Mouse (Mus musculus) adrenal gland, postnatal 14 days (tissue): ENCODE measurements at regions not wholly inside any gene's neighbourhood (a gene's known extent, or its start where the extent isn't known, plus 50 kb on each side); places are given as distances from the start of the nearest gene placed in this dataset.

Experiments
- DNase-seq: peaks from one replicate; pipeline ENCODE4 v3.0.0; 2021; ENCODE audit warnings: mixed read lengths

DNA sequence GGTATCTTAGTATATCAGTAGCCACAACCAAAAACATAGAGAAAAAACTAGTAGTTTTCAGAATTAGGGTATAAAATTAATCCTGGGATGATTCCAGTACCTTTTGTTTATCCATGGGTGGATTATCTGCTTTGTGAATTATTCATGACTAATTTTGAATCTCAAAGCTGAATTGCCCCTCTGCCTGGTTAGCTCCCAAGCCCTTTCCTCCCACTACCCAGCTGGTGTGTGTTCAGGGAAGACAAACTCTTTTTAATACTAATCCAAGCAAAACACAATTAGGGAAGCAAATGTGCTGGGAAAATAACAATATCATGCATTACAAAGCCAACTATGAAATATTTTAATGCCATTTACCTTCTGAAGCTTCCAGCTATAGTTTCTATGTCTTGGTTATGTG is 347.4 kb downstream of the Gm43517 start:
- DNase-seq = no peak

GRCm38 (mm10) chr12:49737100-49737499 is 352.1 kb downstream of the Gm43517 start:
- DNase-seq = no peak

GRCm38 (mm10) chr12:49739960-49740740 is 355.2 kb downstream of the Gm43517 start:
- DNase-seq = no peak

DNA sequence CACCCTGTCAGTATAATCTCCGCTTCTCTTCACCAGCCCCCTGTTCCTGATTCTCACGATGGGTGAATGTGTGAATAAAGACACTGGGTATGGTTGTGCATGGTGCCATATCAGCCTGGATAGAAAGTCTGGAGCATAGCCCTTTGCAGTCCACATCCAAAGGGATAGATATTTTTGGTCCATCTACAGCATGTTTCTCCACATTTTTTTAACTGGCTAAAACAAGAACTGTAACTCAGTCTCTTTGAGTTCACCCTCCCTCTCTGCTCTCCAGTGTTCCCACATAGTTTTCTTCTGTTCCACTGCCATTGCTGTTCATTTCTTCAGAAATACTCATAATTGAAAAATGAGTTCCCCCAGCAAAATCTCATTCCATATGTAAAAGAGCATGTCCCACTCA is 358.4 kb downstream of the Gm43517 start:
- DNase-seq = no peak

GRCm38 (mm10) chr12:49747081-49747480 is 362.1 kb downstream of the Gm43517 start:
- DNase-seq = no peak

GRCm38 (mm10) chr12:49758391-49758790 is 373.4 kb downstream of the Gm43517 start:
- no peak for DNase-seq

- DNase-seq = no peak
Measured at GRCm38 (mm10) chr12:49764541-49764940, 379.6 kb downstream of the Gm43517 start.

GRCm38 (mm10) chr12:49808341-49808740 is 423.4 kb downstream of the Gm43517 start:
- no peak for DNase-seq

- no peak for DNase-seq
Measured at GRCm38 (mm10) chr12:49814653-49815052, 429.7 kb downstream of the Gm43517 start.

- DNase-seq = no peak
Measured at GRCm38 (mm10) chr12:49827769-49828168, 442.8 kb downstream of the Gm43517 start.

DNA sequence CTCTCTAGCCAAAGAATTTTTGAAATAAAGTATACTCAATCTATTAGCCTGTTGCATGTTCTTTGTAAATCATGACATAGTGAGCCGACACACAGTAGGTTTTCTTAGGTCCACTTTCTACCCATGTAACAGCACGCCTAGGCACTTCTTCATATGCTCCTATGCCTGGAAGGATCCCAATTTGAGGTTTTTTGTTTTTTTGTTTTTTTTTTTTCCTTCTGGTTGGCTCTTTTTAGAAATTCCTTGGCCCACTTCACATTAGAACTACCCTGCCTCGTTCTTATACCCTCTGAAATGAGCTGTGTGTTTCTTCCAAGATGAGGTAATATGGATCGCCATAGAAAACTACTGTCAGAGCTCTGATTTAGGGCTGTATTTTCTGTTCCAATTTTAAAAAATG is 443.6 kb downstream of the Gm43517 start:
- DNase-seq = no peak

DNA sequence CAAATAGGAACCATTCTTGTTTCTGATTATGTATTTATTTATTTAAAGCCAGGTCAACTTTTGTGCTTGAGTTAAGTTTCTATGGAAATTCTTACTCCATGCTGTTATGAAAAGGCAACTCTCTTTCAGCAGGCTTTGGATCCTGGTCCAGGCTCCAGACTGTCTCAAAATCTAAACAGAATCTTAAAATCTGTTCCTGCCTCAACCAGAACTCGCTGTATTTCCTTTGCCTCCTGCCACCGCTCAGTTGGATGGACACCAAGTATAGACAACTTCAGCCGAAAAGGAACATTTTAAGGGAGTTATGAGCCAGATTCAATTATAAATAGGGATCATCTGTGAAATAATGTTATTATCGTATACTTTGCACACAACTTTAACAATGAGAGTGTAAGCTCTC is 445.7 kb downstream of the Gm43517 start:
- no peak for DNase-seq

DNA sequence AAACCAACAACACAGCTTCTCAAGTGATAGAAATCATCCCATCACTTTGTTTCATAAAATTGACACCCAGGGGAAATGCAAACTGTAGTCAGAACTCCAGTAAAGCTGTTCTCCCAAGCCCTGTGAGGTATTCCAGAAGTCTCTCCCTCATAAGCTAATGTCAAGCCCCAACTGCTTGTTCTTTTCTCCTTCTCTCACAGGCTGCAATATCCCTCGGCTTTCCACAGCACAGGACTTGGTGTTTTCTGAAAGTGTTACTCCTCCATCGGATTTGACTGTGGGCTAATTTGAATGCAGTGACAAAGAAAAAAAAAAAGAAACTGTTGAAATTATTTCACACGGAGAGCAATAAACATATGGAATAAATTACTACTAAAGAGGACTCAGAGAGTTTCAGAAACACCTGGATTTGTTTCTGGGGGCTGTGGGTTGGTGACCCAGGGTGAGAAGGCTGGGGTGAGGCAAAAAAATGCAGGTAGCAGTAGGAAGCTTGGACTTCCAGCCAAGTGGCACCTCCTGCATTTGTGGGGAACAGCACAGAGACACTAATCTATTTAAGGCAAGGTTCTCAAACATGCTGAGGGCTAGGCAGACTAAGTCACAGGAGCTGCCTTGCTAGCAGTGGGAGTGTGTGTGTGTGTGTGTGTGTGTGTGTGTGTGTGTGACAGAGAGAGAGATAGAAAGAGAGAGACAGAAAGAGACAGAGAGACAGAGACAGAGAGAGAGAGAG is 447.3 kb downstream of the Gm43517 start:
- DNase-seq = no peak

GRCm38 (mm10) chr12:49836282-49837070 is 451.5 kb downstream of the Gm43517 start:
- DNase-seq = no peak

DNA sequence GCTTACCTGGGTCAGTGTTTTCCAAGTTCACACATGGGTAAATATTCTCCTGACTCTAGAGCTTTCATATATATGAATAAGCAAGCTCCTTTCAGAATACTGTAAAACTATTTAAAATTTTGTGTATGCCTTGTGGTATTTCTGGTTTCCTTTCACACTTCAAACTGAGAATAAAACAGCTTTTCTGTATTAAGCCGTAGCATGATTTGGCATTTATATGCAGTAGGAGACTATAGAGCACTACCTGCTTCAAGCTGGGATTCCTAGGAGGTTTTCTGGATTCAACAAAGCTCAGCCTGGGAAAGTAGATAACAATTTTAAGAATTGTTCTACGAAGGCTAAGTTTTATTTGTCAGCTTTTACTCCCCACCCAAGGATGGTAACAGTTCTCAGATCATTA is 500.5 kb downstream of the Gm43517 start:
- no peak for DNase-seq

DNA sequence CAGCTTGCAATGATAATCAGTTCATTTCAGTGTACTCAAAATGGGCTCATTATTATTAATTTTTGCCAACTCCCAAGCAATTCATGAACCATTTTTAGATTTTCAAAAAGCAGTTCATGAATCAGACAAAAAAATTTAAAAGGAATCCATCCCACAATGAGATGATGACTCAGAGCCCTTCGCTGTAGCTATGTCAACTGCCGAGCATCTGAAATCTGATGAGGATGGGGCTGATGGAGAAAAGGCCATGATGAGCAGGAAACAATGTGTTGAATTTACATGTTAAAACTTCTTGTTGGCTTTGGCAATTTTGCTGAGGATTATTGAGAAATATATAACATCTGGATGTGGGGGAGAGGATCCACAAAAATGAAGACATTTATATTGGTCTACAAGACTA is 502.3 kb downstream of the Gm43517 start:
- DNase-seq = no peak

- DNase-seq = no peak
Measured at GRCm38 (mm10) chr12:49897768-49898167, 512.8 kb downstream of the Gm43517 start.

DNA sequence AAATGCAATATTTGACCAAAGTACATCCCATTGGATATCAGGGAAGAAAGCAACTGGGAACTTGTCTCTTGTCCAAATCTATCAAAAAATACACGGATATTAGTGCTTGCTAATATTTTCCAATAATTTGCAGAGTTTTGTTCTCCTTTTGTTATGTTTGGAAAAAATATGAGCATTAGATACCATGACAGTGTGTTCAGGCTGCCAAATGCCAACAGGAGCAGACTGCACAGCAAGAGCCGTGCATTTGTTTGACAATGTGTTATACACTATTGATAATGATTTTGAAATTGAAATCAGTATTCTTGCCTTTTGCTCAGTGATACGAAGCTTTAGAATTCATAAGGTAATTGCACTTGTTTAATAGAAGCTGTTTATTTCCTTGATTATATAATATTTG is 530.7 kb downstream of the Gm43517 start:
- no peak for DNase-seq

DNA sequence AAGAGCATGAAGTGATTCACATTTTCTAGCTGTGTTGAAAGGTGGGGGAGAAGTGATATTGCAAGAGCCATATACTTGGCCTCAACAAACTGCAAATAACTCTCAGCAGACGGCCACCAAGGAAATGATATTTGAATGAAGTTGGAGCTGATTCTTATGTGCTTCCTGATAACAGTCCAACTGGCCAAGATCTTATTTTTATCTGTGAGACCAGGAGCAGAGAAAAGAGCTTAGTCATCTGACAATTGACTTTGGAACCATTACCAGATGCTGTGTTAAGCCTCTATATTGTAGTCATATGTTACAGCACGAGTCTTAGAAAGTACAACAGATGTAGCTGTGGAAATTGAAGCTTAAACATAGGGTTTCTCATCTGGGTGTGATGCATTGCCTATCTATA is 536.6 kb downstream of the Gm43517 start:
- DNase-seq = no peak

GRCm38 (mm10) chr12:49940818-49941217 is 555.8 kb downstream of the Gm43517 start:
- no peak for DNase-seq

DNA sequence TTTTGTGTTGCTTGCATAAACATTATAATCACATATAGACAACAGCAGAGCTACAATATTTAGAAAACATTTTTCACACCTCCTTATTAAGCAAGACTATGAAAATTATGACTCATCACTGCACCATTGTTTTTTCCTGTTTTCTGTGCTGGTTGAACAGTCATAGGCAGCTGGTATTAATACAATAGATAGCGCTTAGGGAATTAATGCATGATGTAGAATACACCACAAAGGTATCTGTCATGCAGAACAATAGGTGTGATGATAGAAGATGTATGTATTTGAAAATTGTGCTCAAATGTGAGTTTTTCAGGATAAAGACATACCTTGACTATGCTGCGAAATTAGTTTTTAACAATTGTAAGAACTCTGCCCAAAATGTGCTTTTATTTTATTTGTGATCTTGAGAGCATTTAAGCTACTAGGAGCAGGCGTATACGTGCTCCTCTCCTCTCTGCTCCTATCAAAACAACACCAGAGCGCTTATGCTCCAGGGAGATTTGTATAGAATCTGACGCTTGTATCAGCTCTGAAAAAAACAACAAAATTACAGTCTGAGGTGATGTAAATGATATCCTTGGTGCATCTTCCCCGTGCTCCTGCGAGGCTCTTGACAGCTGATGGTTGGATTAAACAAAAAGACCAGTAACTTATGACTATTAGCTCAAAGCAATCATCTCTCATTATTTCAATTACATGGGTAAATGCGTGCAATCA is 560.1 kb downstream of the Gm43517 start:
- no peak for DNase-seq

DNA sequence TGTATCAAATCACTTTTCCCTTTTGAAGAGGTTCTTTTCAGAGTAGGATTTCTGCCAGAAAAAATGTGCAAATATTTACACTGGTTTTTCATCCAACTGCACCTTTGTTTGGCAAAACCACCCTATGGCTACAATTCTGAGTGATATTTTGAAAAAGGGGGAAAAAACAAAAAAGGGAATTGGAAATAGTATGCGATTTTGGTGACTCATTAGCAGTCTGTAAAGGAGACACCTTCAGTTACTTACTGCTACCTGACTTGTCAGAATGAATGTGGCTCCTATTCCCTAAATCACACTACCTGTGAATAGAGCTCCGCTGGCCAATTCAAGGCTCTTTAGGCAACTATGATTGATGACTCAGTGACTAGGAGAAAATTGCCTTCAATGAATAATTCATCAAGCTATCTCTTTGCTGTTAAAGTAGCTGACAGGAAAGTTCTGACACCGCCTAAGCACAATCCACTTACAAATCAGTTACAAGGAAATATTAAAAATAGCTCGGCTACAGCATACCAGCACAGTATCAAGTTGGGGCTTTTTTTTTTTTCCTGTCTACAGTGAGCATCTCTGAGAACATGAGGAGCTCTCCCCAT is 560.8 kb downstream of the Gm43517 start:
- DNase-seq = no peak
